Mouse (Mus musculus): ENCODE measurements at regions not wholly inside any gene's neighbourhood (a gene's known extent, or its start where the extent isn't known, plus 50 kb on each side); places are given as distances from the start of the nearest gene placed in this dataset.

GRCm38 (mm10) chr3:140059102-140059501 lies 853.6 kb downstream of the Stpg2 start:
- no peak for DNase-seq (ENCODE audit: extremely low read depth)
- no peaks in the 10 kb centered on the region for H3K79me2 ChIP-seq (replicated peaks; ENCODE audit: control insufficient read depth, extremely low read depth, insufficient read depth, poor library complexity, severe bottlenecking)
- H3K27ac ChIP-seq (ENCODE audit: insufficient read depth, low read depth), result peak overlapping the region; percentile 72; the same call in 1 of the 2 replicates
- H3K9me3 ChIP-seq (replicated peaks; ENCODE audit: low read length), result no peaks in the 10 kb centered on the region
- peaks cover 21 to 52% of the 10 kb centered on the region in 2 experiments for H3K4me1 ChIP-seq (ENCODE audit: control insufficient read depth in 1 of 2, insufficient read depth in 2 of 2)
- dilution Hi-C loops (cut with MboI; ENCODE audit: extremely low pct_ligation_motif_present, extremely low pct_unique_long_range_greater_than_20kb, low sequenced_read_pairs), result no loop called here
- TF ChIP-seq E2F4 (IDR thresholded peaks at IDR 0.05; ENCODE audit: insufficient replicate concordance, low read depth, low read length) (0 out of 2 replicates have a peak, but pooled peaks have one; percentile 13), CHD1 (IDR thresholded peaks at IDR 0.05; ENCODE audit: low read depth, low read length) (no peak)
- H3K4me3 ChIP-seq (replicated peaks in 1 of 3; ENCODE audit: low read depth in 2 of 3, low read length in 2 of 3, poor library complexity in 1 of 3), result no peak overlapping the region
- H3K4me2 ChIP-seq (ENCODE audit: insufficient read depth, low read depth, poor library complexity, severe bottlenecking), result peak overlapping the region; percentile 55; the same call in 1 of the 2 replicates
- no peaks in the 10 kb centered on the region for H3K27me3 ChIP-seq (replicated peaks)
- in situ Hi-C loops (cut with MboI; ENCODE audit: low pct_ligation_motif_present, low pct_unique_long_range_greater_than_20kb, low sequenced_read_pairs), result no loop called here
- H3K9ac ChIP-seq (ENCODE audit: insufficient read depth, low read depth), result peak overlapping the region; percentile 57
- H3K36me3 ChIP-seq (replicated peaks in 1 of 2; ENCODE audit: control insufficient read depth in 1 of 2, insufficient read depth in 1 of 2, low read length in 1 of 2), result no peaks in the 10 kb centered on the region

DNA sequence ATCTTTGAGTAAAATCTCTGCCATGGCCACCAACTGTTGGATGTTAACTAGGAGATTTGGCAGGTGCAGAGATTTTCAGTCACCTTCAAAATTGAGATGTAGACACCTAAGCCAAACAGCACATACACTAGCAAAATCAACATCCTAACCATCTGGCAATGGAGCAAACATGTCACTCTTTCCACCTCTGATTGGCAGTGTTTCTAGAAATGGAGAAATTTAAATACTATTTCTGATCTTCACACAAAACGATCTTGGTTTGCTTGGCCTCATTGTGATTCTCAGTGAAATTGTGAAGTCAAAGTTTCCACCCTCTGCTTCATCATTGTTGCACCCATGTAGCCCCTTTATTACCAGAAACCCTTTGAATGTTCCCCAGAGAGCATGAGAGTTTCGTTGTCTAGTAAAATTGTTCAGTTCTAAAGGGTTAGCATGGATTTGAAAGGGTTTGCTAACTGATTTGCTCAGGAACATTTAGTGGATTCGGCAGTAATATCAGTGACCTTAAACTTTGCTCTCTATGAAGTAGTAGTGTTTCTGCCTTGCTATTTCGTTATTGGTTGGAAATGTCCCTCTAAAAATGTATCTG lies 854.1 kb downstream of the Stpg2 start:
- dilution Hi-C loops (cut with MboI; ENCODE audit: extremely low pct_ligation_motif_present, extremely low pct_unique_long_range_greater_than_20kb, low sequenced_read_pairs), result no loop called here
- in situ Hi-C loops (cut with MboI; ENCODE audit: low pct_ligation_motif_present, low pct_unique_long_range_greater_than_20kb, low sequenced_read_pairs), result no loop called here
- peak; percentile 90 for DNase-seq (ENCODE audit: extremely low read depth)
- peak; percentile 83; the same call in 1 of the 2 replicates for TF ChIP-seq TBP (conservative IDR thresholded peaks at IDR 0.05; ENCODE audit: low read depth, low read length)
- peak; percentile 99 for TF ChIP-seq MEF2A (IDR thresholded peaks at IDR 0.05; ENCODE audit: borderline replicate concordance, low read depth, low read length)
- peak; percentile 94 for TF ChIP-seq MAFK (IDR thresholded peaks at IDR 0.05; ENCODE audit: insufficient replicate concordance, low read length)
- peak; percentile 95 for TF ChIP-seq MYC (IDR thresholded peaks at IDR 0.05; ENCODE audit: low read depth, low read length)
- 0 out of 2 replicates have a peak, but pooled peaks have one; percentile 17 for TF ChIP-seq USF2 (conservative IDR thresholded peaks at IDR 0.05; ENCODE audit: low read depth, low read length)
- no peak for TF ChIP-seq ZC3H11A (IDR thresholded peaks at IDR 0.05; ENCODE audit: low read depth, low read length)
- TF ChIP-seq ZKSCAN1 (IDR thresholded peaks at IDR 0.05; ENCODE audit: borderline replicate concordance, low read depth, low read length), result no peak
- TF ChIP-seq ZMIZ1 (IDR thresholded peaks at IDR 0.05; ENCODE audit: low read depth, low read length), result peak; percentile 58; the same call in 1 of the 2 replicates
- peak; percentile 94 for TF ChIP-seq IRF4 (IDR thresholded peaks at IDR 0.05; ENCODE audit: low read depth, low read length)
- TF ChIP-seq POLR2AphosphoS2 (IDR thresholded peaks at IDR 0.05; ENCODE audit: low read depth, low read length), result peak; percentile 65; the same call in 1 of the 2 replicates
- TF ChIP-seq EP300 (IDR thresholded peaks at IDR 0.05; ENCODE audit: low read length), result peak; percentile 100
- TF ChIP-seq MXI1 (IDR thresholded peaks at IDR 0.05; ENCODE audit: low read depth, low read length), result no peak; the same call in 1 of the 2 replicates
- TF ChIP-seq CHD2 (IDR thresholded peaks at IDR 0.05; ENCODE audit: low read length), result peak; percentile 91
- peak; percentile 100 for TF ChIP-seq JUN (IDR thresholded peaks at IDR 0.05; ENCODE audit: insufficient read depth, low read depth, low read length)
- peak; percentile 38; the same call in 1 of the 2 replicates for TF ChIP-seq POLR2A (IDR thresholded peaks at IDR 0.05; ENCODE audit: low read depth, low read length)
- TF ChIP-seq RCOR1 (conservative IDR thresholded peaks at IDR 0.05; ENCODE audit: low read depth, low read length), result peak; percentile 97; the same call in 1 of the 2 replicates
- peak; percentile 100 for TF ChIP-seq JUND (conservative IDR thresholded peaks at IDR 0.05; ENCODE audit: low read depth, low read length)
- TF ChIP-seq HCFC1 (IDR thresholded peaks at IDR 0.05; ENCODE audit: low read depth, low read length), result peak; percentile 60
- peak; percentile 7 for TF ChIP-seq RAD21 (IDR thresholded peaks at IDR 0.05; ENCODE audit: low read depth, low read length)
- TF ChIP-seq CHD1 (IDR thresholded peaks at IDR 0.05; ENCODE audit: low read depth, low read length), result peak; percentile 49; the same call in 1 of the 2 replicates
- no peak for TF ChIP-seq E2F4 (IDR thresholded peaks at IDR 0.05; ENCODE audit: insufficient replicate concordance, low read depth, low read length)
- peak; percentile 69 for TF ChIP-seq ZNF384 (IDR thresholded peaks at IDR 0.05; ENCODE audit: low read depth, low read length)
- TF ChIP-seq ELF1 (IDR thresholded peaks at IDR 0.05; ENCODE audit: low read depth, low read length), result no peak; the same call in 1 of the 2 replicates
- TF ChIP-seq ETS1 (conservative IDR thresholded peaks at IDR 0.05; ENCODE audit: low read depth, low read length), result peak; percentile 99
- peak; percentile 91 for TF ChIP-seq BHLHE40 (IDR thresholded peaks at IDR 0.05; ENCODE audit: low read depth, low read length)
- no peak for TF ChIP-seq NRF1 (IDR thresholded peaks at IDR 0.05; ENCODE audit: low read depth, low read length)
- no peak for TF ChIP-seq PAX5 (IDR thresholded peaks at IDR 0.05; ENCODE audit: low read length)
- TF ChIP-seq SIN3A (IDR thresholded peaks at IDR 0.05; ENCODE audit: low read length), result peak; percentile 95
- no peak for TF ChIP-seq USF1 (IDR thresholded peaks at IDR 0.05; ENCODE audit: low read depth, low read length)
- peak; percentile 87; the same call in 1 of the 2 replicates for TF ChIP-seq MAZ (IDR thresholded peaks at IDR 0.05; ENCODE audit: low read depth, low read length)
- TF ChIP-seq NELFE (IDR thresholded peaks at IDR 0.05; ENCODE audit: low read depth, low read length), result no peak
- TF ChIP-seq CTCF (conservative IDR thresholded peaks at IDR 0.05 in 1 of 2, IDR thresholded peaks at IDR 0.05 in 1 of 2; ENCODE audit: low read depth in 2 of 2, low read length in 2 of 2), result no peak

More for the DNA sequence above, 854.1 kb downstream of the Stpg2 start:
- no peaks in the 10 kb centered on the region for H3K27me3 ChIP-seq (replicated peaks)
- no peaks in the 10 kb centered on the region for H3K36me3 ChIP-seq (replicated peaks in 1 of 2; ENCODE audit: control insufficient read depth in 1 of 2, insufficient read depth in 1 of 2, low read length in 1 of 2)
- H3K4me2 ChIP-seq (ENCODE audit: insufficient read depth, low read depth, poor library complexity, severe bottlenecking), result peak overlapping the region; percentile 55
- H3K79me2 ChIP-seq (replicated peaks; ENCODE audit: control insufficient read depth, extremely low read depth, insufficient read depth, poor library complexity, severe bottlenecking), result no peaks in the 10 kb centered on the region
- peak overlapping the region; percentile 57 for H3K9ac ChIP-seq (ENCODE audit: insufficient read depth, low read depth)
- H3K27ac ChIP-seq (ENCODE audit: insufficient read depth, low read depth), result peak overlapping the region; percentile 66
- H3K9me3 ChIP-seq (replicated peaks; ENCODE audit: low read length), result no peaks in the 10 kb centered on the region
- no peak overlapping the region for H3K4me3 ChIP-seq (replicated peaks in 1 of 3; ENCODE audit: low read depth in 2 of 3, low read length in 2 of 3, poor library complexity in 1 of 3)
- peaks cover 22 to 52% of the 10 kb centered on the region in 2 experiments for H3K4me1 ChIP-seq (ENCODE audit: control insufficient read depth in 1 of 2, insufficient read depth in 2 of 2)

Measured in CH12.LX (cell line).